Mouse (Mus musculus): Measurements from ENCODE around the gene Wwtr1.

- TF ChIP-seq POLR2A (IDR thresholded peaks at IDR 0.05; ENCODE audit: borderline replicate concordance, extremely low read depth, low read depth, low read length) (no peak), CTCF (IDR thresholded peaks at IDR 0.05; ENCODE audit: insufficient read depth, low read length) (no peak)
These were observed 155.1 kb downstream of the Wwtr1 start for GRCm38 (mm10) chr3:57420660-57421059.

Measured in lung, adult 2 months (tissue).